Mouse (Mus musculus) stomach, postnatal 0 days (tissue): ENCODE measurements at regions not wholly inside any gene's neighbourhood (a gene's known extent, or its start where the extent isn't known, plus 50 kb on each side); places are given as distances from the start of the nearest gene placed in this dataset.

Source experiments
- CTCF ChIP-seq: IDR thresholded peaks from 2 replicates; pipeline ENCODE4 v1.5.1; 2016; ENCODE audit warnings: antibody characterized with exemption, low read depth, mild to moderate bottlenecking, moderate library complexity
- EP300 ChIP-seq: optimal IDR thresholded peaks from 2 replicates; pipeline ENCODE3; 2016; ENCODE audit warnings: antibody characterized with exemption

- TF ChIP-seq CTCF = no peak
- TF ChIP-seq EP300 = no peak
These were observed 98.7 kb upstream of the Api5 start for GRCm38 (mm10) chr2:94536631-94537030.
